Mouse (Mus musculus) left cerebral cortex, postnatal 25 days (tissue): ENCODE data around the gene Nol3. TPM values are rescaled to one million over a fixed set of nuclear protein-coding genes. Genes with fewer than 3 reads are reported as not detected.
"Not testable (repeated sequence)": the region's sequence is repeated elsewhere in the genome, so short reads cannot be mapped to it uniquely, and the experiment has no call there.

ENCODE experiments used
- DNase-seq, 2 experiments: peaks; one replicate each; pipeline ENCODE4 v3.0.0; 2022; ENCODE audit warnings: low spot score in 2 of 2, mixed read lengths in 1 of 2
- intact Hi-C: fragments of 180-260 bp; cut with DNase I; formaldehyde crosslinking; loops from one replicate; pipeline ENCODE4 v1.15.1; 2025
- total RNA-seq, 2 experiments: library from RNA; stranded (reverse); gene quantifications; 2 replicates each; pipeline ENCODE4 v1.2.3; 2021

Gene Nol3
- 1 to 10 TPM; 7.7 TPM for total RNA-seq

DNA sequence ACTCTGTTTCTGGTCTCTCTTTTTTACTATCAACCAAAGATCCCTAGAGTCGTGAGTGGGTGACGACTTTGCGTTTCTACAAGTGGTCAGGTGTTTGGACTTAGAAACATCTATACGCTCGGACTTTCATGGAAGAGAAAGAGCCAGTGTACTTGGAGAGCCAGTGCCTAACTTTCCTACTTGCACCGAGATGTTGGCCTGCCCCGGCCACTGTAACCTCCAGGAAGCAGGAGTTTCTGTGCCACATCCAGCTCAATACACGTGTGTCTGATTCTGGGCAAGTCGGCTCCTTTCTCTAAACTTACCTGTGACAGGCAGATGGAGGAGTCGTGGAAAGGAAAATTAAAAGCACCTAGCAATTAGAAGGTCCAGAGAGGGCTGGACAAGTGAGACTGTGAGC is at the start of gene Nol3:
Gene Nol3 (plus strand): TSS at position 301 of the 400 bp plus-strand sequence.
- intact Hi-C loops = no loop called here
- no peak for DNase-seq

- intact Hi-C loops = no loop called here
These were observed 44.2 kb upstream of the Nol3 start for GRCm38 (mm10) chr8:105231503-105232320.

DNA sequence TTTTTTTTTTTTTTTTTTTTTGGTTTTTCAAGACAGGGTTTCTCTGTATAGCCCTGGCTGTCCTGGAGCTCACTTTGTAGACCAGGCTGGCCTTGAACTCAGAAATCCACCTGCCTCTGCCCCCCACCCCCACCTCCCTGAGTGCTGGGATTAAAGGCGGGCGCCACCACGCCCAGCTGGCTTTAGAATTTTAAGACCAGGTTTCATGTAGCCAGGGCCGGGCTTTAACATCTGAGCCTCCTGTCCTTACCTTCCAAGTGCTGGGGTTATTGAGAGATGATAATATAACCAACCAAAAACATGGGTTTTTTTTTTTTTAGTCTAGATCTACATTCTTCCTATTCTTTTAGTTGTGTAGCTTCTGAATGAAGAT is 43.6 kb upstream of the Nol3 start:
- DNase-seq, intact Hi-C loops: not testable (repeated sequence)

More at GRCm38 (mm10) chr8:105231503-105232320, 44.2 kb upstream of the Nol3 start:
- DNase-seq = no peak

- no peak for DNase-seq
- intact Hi-C loops = no loop called here
These were observed 42.6 kb upstream of the Nol3 start for GRCm38 (mm10) chr8:105233126-105233935.

DNA sequence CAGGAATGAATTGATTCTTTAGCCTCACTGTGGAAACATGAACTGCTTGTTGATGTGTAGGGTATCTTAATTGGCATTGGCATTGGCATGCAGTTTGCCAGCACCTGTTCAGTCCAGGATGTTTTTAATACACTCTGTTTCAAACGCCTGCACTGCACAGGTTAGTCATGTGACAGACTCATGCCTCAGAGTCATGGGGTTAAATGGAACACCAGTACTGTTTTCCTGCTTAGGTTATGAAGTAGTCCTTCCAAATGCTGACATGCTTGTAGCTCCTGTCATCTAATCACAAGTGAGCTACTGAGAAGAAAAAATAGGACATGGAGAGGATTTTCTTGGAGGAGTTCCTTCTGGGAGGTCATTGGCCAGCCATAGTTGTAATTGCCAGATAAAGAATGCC is 40.7 kb upstream of the Nol3 start:
- intact Hi-C loops = no loop called here
- DNase-seq = no peak

DNA sequence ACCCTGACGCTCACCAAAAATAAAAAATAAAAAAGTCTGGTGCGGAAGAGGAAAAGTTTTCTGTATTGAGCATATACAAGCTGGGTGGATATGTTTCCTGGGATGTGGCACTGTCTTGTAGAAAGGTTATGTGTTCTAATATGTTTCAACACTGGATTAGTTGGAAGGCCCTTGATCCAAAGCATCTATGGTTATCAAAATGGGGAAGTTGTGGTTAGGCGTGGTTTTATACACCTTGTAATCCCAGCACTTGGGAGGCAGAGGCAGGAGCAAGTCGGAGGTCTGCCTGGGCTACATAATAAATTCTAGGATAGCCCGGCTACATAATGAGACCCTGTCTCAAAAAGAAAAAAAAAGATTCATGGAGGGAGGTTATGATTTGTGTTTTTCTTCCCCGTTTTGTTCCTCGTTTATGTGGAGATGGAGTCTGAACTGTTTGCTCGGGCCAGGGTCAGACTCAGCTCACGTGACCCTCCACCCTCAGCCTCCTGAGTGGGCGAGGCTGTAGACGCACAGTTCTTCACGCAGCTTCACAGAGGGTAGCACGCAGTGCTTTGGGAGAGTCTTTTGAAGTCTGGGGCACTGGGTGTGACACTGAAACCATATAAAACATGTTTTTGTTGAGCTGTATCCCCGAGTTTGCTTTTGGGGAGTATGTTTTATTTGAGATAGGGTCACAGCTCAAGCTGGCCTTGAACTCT is 38.3 kb upstream of the Nol3 start:
- DNase-seq = no peak
- intact Hi-C loops = no loop called here

DNA sequence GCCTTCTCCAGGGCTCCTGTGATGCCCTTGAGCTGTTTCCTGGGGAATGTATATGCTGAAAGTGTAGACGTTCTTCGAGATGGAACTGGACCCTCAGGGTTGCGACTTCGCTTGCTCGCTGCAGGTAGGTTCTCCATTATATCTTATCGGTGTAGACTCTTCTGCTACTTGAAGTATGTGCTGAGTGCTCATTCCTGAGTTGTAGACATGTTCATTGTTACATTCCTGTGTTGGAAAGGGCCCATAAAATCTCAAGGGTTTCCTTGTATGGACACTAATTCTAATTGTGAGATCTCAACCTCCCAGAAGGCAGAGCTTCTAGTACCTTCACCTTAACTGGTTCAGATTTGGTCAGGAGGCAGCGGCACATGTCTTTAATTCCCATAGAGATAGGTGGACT is 34.9 kb upstream of the Nol3 start:
- DNase-seq = no peak
- intact Hi-C loops = no loop called here

DNA sequence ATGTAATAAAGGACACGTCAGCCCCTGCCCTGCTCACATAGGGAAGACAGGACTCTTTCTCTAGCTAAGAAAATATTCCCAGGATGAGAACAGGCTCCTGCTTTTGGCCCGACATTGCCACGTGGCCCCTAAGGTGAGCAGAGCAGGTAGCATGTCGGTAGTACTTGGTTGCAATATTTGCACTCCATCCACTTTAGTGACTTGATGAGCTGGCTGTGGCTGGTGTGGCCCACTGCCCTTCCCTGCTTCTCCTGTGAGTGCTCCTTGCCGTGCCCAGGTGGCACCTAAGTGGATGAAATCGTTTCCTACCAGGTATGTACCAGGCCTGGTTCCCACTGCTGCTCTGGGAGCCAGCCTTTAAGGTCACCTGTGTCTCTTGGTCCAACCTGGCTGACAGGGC is 24.0 kb upstream of the Nol3 start:
- intact Hi-C loops = no loop called here
- DNase-seq = no peak

DNA sequence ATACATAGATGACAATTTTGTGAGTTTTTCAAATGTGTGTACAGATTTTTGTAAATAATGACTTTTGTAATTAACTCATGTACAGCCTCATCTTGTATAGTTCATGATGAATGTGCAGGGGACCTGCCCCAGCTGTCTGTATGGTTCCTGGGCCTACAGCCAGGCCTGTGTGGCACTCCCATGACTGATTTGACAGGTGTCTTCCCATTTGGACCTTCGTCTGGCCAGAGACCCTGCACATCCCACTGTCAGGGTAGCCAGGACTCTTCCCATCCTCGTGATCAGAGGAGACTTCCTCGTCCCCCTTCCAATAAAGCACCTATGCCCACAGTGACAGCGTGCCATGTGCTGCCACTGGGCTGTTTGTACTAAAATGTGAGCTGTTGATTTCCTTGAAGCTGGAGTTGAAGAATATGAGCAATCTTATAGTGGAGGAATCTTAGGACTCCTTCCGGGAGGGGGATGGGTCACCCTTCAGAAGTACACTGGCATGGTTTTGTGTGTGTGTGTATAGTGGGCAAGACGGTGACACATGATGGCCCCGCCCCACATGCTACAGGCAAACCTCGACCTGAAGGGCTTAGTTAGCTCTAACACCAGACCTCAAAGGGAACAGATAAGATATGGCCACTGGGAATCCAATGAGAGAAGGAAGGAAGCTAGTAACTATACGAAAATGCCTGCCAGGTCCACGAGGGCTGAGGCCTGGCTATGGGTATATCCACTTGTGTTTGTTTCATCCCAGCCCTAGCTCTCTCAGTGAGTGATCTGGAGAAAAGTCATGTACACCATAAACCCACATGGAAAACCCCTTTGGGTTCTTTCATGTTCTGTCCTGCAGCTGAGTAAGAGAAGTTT is 23.0 kb upstream of the Nol3 start:
- intact Hi-C loops = no loop called here
- DNase-seq = no peak

DNA sequence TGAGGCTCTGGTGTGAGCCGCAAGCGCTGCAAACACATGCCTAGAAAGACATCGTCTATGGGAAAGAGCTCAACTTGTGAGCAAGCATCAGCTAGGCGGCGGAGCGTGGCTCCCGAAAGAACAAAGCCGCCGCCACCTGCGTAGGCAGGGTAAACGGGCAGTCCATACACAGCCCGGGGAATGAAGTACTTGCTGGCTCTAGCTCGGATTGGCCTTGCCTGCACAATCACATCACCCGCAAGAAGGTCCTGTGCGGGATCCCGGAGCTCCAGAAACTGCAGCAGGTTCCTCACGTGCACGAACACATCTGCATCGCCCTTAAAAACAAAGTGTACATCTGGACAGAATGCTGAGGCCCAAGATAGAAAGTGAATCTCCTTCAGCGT is 22.2 kb upstream of the Nol3 start:
- DNase-seq = no peak
- intact Hi-C loops = no loop called here

DNA sequence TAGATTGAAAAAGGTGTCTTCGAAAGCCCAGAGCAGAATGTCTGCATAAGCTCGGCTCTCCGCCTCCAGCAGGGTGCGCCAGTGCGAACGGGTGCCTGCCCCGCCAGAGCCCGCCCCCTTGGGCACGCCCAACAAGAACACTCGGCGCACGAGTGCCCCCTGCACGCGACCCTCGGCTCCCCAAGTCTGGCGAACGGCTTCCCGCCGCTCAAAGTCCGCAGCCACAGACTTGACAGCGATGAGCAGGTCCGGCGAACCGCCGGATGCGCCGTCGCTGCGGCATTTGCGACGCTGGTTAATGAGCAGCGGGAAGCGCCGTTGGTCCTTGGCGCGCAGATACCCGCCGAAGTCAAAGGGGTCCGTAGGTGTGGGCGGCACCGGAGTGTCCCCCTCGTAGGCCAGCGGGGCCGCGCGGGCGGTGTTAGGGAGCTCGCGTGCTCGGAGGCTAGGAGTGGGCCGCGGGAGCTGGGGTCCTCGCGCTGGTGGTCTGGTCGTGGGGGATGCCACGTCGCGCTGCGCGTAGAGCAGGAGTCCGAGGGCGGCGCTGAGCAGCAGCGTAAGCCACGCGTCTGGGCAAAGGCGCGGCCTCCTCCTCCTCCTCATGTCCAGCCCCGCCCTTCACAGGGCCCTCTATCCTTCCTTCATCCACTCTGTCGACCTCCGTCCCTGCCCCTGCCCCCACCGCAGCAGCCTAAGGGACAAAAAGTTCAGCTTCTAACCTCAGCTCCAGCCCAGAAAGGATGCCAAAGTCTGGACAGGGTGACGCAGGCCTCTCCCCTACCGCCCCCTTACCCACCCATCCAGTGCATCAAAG is 21.6 kb upstream of the Nol3 start:
- intact Hi-C loops = no loop called here
- DNase-seq = peak; percentile 88 to 90

DNA sequence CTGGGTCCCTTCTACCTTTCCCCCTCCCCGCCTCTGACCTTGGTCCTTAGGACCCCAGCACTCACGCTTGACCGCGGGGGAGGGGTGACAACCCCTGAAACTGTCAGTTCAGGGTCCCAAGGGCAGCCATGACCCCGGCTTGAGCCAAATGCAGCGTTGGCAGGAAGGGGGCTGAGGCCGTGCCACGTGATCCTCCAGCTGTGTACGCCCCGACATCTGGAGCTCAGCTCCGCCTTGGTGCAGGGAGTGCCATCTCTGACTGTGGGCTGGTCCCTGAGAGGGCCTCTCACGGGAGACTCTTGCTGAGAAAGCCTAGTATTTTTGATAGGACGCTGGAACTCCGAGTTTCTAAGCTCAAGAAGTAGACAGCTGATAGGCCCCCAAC is 21.0 kb upstream of the Nol3 start, which contains the start of gene B3gnt9:
Gene B3gnt9 (minus strand): TSS at position 188 of the 385 bp plus-strand sequence.
- DNase-seq = peak in 1 of 2 experiments; percentile 39
- intact Hi-C loops = no loop called here

- intact Hi-C loops = no loop called here
- no peak for DNase-seq
These were observed 18.4 kb upstream of the Nol3 start for GRCm38 (mm10) chr8:105257318-105258114.

DNA sequence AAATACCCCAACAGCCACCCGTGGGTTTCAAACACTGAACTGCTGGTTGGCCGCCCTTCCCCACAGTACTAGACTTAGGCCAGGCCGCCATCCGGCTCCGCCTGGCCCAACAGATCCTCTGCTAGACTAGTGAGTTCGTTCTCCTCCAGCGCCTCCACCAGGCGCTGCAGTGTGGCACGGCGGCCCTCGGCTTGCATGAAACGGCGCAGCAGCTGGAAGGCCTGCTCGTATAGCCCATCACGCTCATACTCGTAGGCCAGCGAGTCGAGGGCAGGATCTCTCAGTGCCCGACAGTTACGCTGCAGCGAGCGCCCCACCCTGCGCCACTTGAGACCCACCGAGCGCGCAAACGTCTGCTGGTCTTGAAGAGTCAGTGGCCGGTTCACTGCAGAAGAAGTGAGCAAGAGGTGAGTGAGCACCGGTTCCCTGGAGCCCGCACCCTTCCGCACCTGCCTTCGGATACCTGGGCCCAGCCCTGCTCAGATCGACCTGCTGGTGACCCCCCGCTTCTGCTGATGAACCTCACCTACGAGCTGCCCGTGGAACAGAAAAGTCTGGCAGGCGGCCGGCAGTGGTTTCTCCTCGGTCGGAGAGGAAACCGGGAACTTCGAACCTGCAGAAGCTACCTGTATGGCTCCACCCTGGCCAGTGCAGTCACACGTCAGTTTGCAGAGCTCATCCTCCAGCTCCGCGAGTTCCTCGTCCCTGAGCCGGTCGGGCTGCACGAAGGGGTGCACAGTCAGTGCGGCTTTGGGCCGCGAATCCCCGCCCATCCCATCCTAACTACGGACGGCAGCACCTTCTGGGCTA is 16.8 kb upstream of the Nol3 start:
- intact Hi-C loops = no loop called here
- DNase-seq = peak in 1 of 2 experiments; percentile 48

- peak; percentile 58 to 72 for DNase-seq
These were observed 16.1 kb upstream of the Nol3 start for GRCm38 (mm10) chr8:105259721-105260320.

GRCm38 (mm10) chr8:105260371-105261099 is 15.4 kb upstream of the Nol3 start:
- DNase-seq = no peak
- intact Hi-C loops = no loop called here

More at GRCm38 (mm10) chr8:105259721-105260320, 16.1 kb upstream of the Nol3 start:
- intact Hi-C loops = no loop called here
